Mouse (Mus musculus) hindbrain, embryonic 14.5 days (tissue): ENCODE measurements at regions not wholly inside any gene's neighbourhood (a gene's known extent, or its start where the extent isn't known, plus 50 kb on each side); places are given as distances from the start of the nearest gene placed in this dataset.
"Not testable (repeated sequence)": the region's sequence is repeated elsewhere in the genome, so short reads cannot be mapped to it uniquely, and the experiment has no call there.

Source experiments
- ATAC-seq: fragments of 200-750 bp; cut with Nextera tagmentation; 2 replicates; pipeline ENCODE4 v1.8.0; 2017; ENCODE audit warnings: moderate number of reproducible peaks, mild to moderate bottlenecking, moderate TSS enrichment, moderate library complexity; ENCODE audit not compliant: low FRiP score
- DNase-seq: peaks from one replicate; pipeline ENCODE4 v3.0.0-alpha.2; 2015; ENCODE audit warnings: low spot score
- H3K27ac ChIP-seq: fragments of 300-500 bp; sonication (generic); 2 replicates; pipeline ENCODE4 v1.5.1; 2014; ENCODE audit warnings: mild to moderate bottlenecking, moderate library complexity
- H3K27me3 ChIP-seq: fragments of 300-500 bp; sonication (generic); 2 replicates; pipeline ENCODE4 v1.6.1; 2014; ENCODE audit warnings: mild to moderate bottlenecking, low read length, mixed read lengths; ENCODE audit not compliant: control insufficient read depth, insufficient read depth
- H3K36me3 ChIP-seq: fragments of 300-500 bp; sonication (generic); replicated peaks from 2 replicates; pipeline ENCODE4 v1.6.1; 2014; ENCODE audit not compliant: control insufficient read depth, insufficient read depth
- H3K4me1 ChIP-seq: fragments of 300-500 bp; sonication (generic); replicated peaks from 2 replicates; pipeline ENCODE4 v1.6.1; 2014; ENCODE audit warnings: antibody characterized with exemption, low read length, mixed read lengths; ENCODE audit not compliant: control insufficient read depth, insufficient read depth
- H3K4me2 ChIP-seq: fragments of 300-500 bp; sonication (generic); replicated peaks from 2 replicates; pipeline ENCODE4 v1.6.1; 2014; ENCODE audit warnings: mild to moderate bottlenecking, moderate library complexity
- H3K4me3 ChIP-seq: fragments of 300-500 bp; sonication (generic); replicated peaks from 2 replicates; pipeline ENCODE4 v1.5.1; 2014; ENCODE audit warnings: mild to moderate bottlenecking, low read length
- H3K9ac ChIP-seq: fragments of 300-500 bp; sonication (generic); 2 replicates; pipeline ENCODE4 v1.6.1; 2014
- H3K9me3 ChIP-seq: fragments of 300-500 bp; sonication (generic); 2 replicates; pipeline ENCODE4 v1.6.1; 2016; ENCODE audit warnings: low read length; ENCODE audit not compliant: control insufficient read depth
- WGBS: fragments of 180-500 bp; shearing (Covaris S2); extraction: QIAGEN DNeasy Blood & Tissue Kit; methylation state at CpG from one replicate; pipeline ENCODE4 v1.1.7; 2014; 5-methylcytosine and 5-hydroxymethylcytosine counted together

DNA sequence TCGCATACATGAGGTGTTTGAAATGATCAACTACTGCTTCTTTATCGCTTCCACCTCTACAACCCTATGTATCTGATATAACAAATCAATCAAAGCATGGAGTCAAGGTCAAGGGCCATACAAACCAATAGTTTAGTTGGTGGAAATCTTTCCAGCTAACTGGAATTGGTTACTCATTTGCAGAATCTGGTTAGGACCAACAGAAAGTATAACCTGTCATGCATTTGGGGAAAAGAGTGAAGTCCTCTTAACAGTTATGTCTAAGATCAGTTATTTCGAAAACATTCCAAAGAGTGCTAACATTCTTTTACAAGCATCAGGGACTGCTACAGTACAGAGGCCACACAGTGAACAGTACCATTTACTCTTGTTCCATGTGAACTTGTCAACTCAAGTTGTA is 204.6 kb upstream of the Got2 start:
- H3K4me3 ChIP-seq = no peak overlapping the region
- H3K4me2 ChIP-seq = no peak overlapping the region
- no peaks in the 10 kb centered on the region for H3K4me1 ChIP-seq
- H3K27ac ChIP-seq = no peak overlapping the region
- no peak for ATAC-seq
- no peak overlapping the region for H3K9ac ChIP-seq
- no peaks in the 10 kb centered on the region for H3K27me3 ChIP-seq
- no peak for DNase-seq
- WGBS = 88% methylated on average over 3 of the region's 3 CpGs
- H3K36me3 ChIP-seq = no peaks in the 10 kb centered on the region
- no peaks in the 10 kb centered on the region for H3K9me3 ChIP-seq

DNA sequence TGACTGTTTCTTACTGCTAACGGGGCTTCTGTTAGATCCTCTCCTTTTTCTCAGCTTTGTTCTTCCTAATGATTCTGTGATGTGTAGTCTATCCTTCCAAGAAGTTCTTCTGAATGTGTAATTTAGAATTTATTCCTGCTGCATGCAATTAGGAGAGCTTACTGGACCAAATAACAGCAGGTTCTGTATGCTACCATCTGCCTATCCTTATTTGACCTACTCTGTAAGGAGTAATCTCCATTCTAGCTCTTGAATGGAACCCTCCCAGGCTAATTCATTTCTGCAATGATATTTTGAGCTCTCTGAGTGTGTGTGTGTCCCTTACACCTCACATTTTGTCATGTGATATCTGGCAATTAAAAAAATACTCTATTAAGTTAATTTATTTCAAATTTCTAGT is 201.9 kb upstream of the Got2 start:
- DNase-seq (no peak), ATAC-seq (no peak)
- no peak overlapping the region for H3K4me3 ChIP-seq
- no peaks in the 10 kb centered on the region for H3K4me1 ChIP-seq
- WGBS = 83% methylated on average over 1 of the region's 1 CpGs
- H3K4me2 ChIP-seq = no peak overlapping the region
- no peaks in the 10 kb centered on the region for H3K36me3 ChIP-seq
- no peak overlapping the region for H3K9ac ChIP-seq
- no peak overlapping the region for H3K27ac ChIP-seq
- no peaks in the 10 kb centered on the region for H3K9me3 ChIP-seq
- no peaks in the 10 kb centered on the region for H3K27me3 ChIP-seq

- no peak overlapping the region for H3K9ac ChIP-seq
- DNase-seq = no peak
- 92% methylated on average over 5 of the region's 5 CpGs for WGBS
- no peak for ATAC-seq
- no peak overlapping the region for H3K4me2 ChIP-seq
- no peaks in the 10 kb centered on the region for H3K4me1 ChIP-seq
- no peaks in the 10 kb centered on the region for H3K36me3 ChIP-seq
- no peaks in the 10 kb centered on the region for H3K27me3 ChIP-seq
- H3K4me3 ChIP-seq = no peak overlapping the region
- H3K27ac ChIP-seq = no peak overlapping the region
- H3K9me3 ChIP-seq = no peaks in the 10 kb centered on the region
Measured at GRCm38 (mm10) chr8:96068306-96068705, 180.0 kb upstream of the Got2 start.

DNA sequence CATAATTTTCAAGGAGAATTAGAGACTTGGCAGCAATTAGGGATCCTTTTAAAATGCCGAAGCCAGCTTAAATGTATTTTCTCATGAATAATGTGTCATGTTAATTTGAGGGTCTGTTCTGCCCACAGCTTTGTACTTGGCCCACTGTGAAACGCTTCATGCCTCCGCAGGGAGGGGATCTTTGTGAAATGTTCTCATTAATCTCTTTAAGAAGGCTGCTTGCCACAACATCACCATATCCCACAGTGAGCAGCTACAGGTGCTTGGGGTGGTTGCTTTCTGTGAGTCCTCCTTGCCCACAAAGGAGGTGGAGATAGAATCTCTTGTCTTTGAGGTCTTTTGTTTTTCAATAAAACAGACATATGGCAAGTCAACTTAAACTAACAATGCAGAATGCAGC is 159.3 kb upstream of the Got2 start:
- ATAC-seq = no peak
- WGBS = 20% methylated on average over 3 of the region's 3 CpGs
- no peaks in the 10 kb centered on the region for H3K4me1 ChIP-seq
- no peak overlapping the region for H3K27ac ChIP-seq
- H3K36me3 ChIP-seq = no peaks in the 10 kb centered on the region
- H3K27me3 ChIP-seq = no peaks in the 10 kb centered on the region
- H3K4me2 ChIP-seq = no peak overlapping the region
- H3K9me3 ChIP-seq = no peaks in the 10 kb centered on the region
- H3K4me3 ChIP-seq = no peak overlapping the region
- no peak for DNase-seq
- H3K9ac ChIP-seq = no peak overlapping the region

DNA sequence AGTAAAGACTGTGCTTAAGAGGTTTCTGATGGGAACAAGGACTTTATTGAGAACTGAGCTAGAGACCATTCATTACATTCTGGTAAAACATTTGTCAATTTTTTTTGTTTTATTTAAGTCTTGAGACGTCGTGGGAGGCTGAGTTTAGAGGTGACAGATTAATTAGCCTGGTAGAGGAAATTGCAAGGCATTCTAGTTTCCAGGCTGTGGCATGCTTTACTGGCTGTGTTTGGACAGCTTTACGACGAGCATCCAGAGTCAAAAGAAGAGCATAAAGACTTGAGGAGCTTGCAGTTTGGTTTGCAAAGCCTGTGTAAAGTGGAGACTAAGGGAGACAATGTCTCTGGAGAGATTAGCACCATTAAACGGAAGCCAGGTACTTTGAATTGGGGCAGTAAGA is 154.0 kb upstream of the Got2 start:
- Histone ChIP-seq H3K4me2 (no peak overlapping the region), H3K36me3 (no peaks in the 10 kb centered on the region), H3K9me3 (no peaks in the 10 kb centered on the region), H3K27me3 (no peaks in the 10 kb centered on the region), H3K4me3 (no peak overlapping the region), H3K4me1 (no peaks in the 10 kb centered on the region), H3K9ac (no peak overlapping the region), H3K27ac (no peak overlapping the region)
- ATAC-seq = no peak
- no peak for DNase-seq
- 45% methylated on average over 5 of the region's 5 CpGs for WGBS

GRCm38 (mm10) chr8:96040216-96040615 is 151.9 kb upstream of the Got2 start:
- Histone ChIP-seq H3K4me1 (no peaks in the 10 kb centered on the region), H3K4me2 (no peak overlapping the region), H3K4me3 (no peak overlapping the region), H3K9ac (no peak overlapping the region), H3K36me3 (no peaks in the 10 kb centered on the region), H3K27ac (no peak overlapping the region), H3K27me3 (no peaks in the 10 kb centered on the region), H3K9me3 (no peaks in the 10 kb centered on the region)
- no peak for ATAC-seq
- WGBS = 58% methylated on average over 1 of the region's 1 CpGs
- no peak for DNase-seq

DNA sequence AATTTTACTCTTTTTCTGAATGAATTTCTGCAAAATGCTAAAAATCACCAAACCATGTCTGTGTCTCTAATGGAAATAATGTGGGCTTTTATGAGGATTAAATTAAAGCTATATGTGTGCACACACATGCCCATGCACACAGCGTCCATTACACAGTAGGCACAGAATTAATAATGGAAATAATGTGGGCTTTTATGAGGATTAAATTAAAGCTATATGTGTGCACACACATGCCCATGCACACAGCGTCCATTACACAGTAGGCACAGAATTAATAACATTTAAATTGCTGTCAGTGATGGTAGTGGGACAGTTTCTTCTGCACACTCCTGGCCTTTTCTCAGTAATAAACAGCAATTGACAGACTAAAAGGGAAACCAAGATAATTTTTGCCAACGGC is 130.4 kb upstream of the Got2 start:
- not testable (repeated sequence) for H3K27me3 ChIP-seq, H3K4me2 ChIP-seq, H3K36me3 ChIP-seq, H3K27ac ChIP-seq, H3K4me3 ChIP-seq, DNase-seq, ATAC-seq, H3K9ac ChIP-seq, H3K9me3 ChIP-seq, H3K4me1 ChIP-seq
- 85% methylated on average over 3 of the region's 3 CpGs for WGBS

DNA sequence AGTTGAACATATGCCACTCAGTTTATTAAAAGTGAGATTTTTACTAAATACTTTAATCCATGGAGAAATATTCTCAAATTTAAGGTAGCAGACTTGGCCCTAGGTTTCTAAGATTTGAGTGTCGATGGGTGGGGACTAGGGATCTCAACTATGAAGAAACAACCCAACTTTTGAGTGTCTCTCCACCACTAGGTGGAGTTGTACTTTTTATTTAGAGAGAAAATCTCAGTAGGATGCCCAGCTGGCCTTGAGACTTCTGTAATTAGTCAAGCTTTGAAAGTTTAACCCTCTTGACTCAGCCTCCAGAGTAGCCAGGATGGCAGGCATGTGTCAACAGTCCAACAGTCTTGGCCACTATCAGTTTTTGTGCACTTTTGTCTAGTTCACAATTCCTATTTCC is 123.7 kb upstream of the Got2 start:
- no peaks in the 10 kb centered on the region for H3K27me3 ChIP-seq
- 90% methylated on average over 1 of the region's 1 CpGs for WGBS
- no peak overlapping the region for H3K27ac ChIP-seq
- H3K9me3 ChIP-seq = no peaks in the 10 kb centered on the region
- no peaks in the 10 kb centered on the region for H3K4me1 ChIP-seq
- no peak overlapping the region for H3K4me3 ChIP-seq
- no peak overlapping the region for H3K9ac ChIP-seq
- H3K4me2 ChIP-seq = no peak overlapping the region
- DNase-seq (no peak), ATAC-seq (no peak)
- no peaks in the 10 kb centered on the region for H3K36me3 ChIP-seq

DNA sequence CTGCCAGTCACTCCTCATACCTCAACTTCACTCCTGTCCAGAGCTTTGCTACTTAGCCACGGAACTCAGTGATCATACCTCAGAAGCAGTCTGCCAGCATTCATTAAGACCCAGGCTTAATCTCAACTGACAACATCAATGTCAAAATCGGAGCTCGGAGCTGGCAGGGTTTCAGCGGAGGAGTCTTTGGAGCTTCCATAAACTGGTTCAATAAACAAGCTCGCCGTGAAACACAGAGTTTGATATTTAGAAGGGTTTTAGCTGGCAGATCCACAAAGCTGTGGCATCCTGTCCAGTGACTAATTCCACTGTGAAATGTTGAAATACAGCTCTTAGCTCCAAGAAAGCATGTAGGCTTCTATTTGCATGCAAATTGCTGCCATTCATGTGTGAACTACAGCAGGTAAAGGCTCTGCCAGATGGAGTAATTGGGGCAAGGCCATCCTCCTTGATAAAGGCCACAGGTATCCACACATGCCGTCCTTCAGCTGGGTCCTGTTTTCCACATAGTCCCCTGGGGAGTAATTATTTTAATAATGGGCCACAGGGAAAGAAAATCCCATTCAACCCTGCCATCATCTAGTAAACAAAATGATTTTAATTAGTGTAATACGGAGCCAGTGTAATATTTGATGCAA is 103.6 kb upstream of the Got2 start:
- H3K4me3 ChIP-seq = no peak overlapping the region
- DNase-seq (no peak), ATAC-seq (no peak)
- H3K4me1 ChIP-seq = no peaks in the 10 kb centered on the region
- WGBS = 62% methylated on average over 8 of the region's 8 CpGs
- no peak overlapping the region for H3K4me2 ChIP-seq
- no peaks in the 10 kb centered on the region for H3K36me3 ChIP-seq
- no peaks in the 10 kb centered on the region for H3K27me3 ChIP-seq
- no peak overlapping the region for H3K9ac ChIP-seq
- H3K27ac ChIP-seq = no peak overlapping the region
- H3K9me3 ChIP-seq = no peaks in the 10 kb centered on the region
